Mouse (Mus musculus) ovary, postnatal 36 days (tissue): ENCODE measurements around the gene Sfta2.
A peak's percentile ranks its signal among the peaks of the same experiment; 100 is the strongest.

ENCODE experiments used
- DNase-seq: peaks from one replicate; pipeline ENCODE4 v3.0.0; 2022; ENCODE audit warnings: low spot score, mixed read lengths

Sfta2 gene

GRCm38 (mm10) chr17:35680591-35680990 lies 79.2 kb downstream of the Sfta2 start:
- DNase-seq, result no peak

- no peak for DNase-seq
Observed at GRCm38 (mm10) chr17:35681986-35682385, 80.6 kb downstream of the Sfta2 start.

- DNase-seq, result no peak
Observed at GRCm38 (mm10) chr17:35685061-35685460, 83.7 kb downstream of the Sfta2 start.

- no peak for DNase-seq
Observed at GRCm38 (mm10) chr17:35688347-35689175, 87.2 kb downstream of the Sfta2 start.

GRCm38 (mm10) chr17:35689936-35690645 lies 88.7 kb downstream of the Sfta2 start:
- DNase-seq, result no peak

- no peak for DNase-seq
Observed at GRCm38 (mm10) chr17:35691811-35692210, 90.5 kb downstream of the Sfta2 start.

GRCm38 (mm10) chr17:35692368-35692767 lies 91.0 kb downstream of the Sfta2 start:
- DNase-seq, result no peak

GRCm38 (mm10) chr17:35693906-35694305 lies 92.6 kb downstream of the Sfta2 start:
- no peak for DNase-seq

GRCm38 (mm10) chr17:35695289-35695688 lies 93.9 kb downstream of the Sfta2 start:
- DNase-seq, result no peak

- DNase-seq, result no peak
Observed at GRCm38 (mm10) chr17:35696691-35697090, 95.3 kb downstream of the Sfta2 start.

GRCm38 (mm10) chr17:35697429-35697758 lies 96.0 kb downstream of the Sfta2 start:
- DNase-seq, result no peak

GRCm38 (mm10) chr17:35697759-35698500 lies 96.6 kb downstream of the Sfta2 start:
- DNase-seq, result peak; percentile 44

- no peak for DNase-seq
Observed at GRCm38 (mm10) chr17:35698501-35698883, 97.1 kb downstream of the Sfta2 start.

GRCm38 (mm10) chr17:35699919-35700318 lies 98.6 kb downstream of the Sfta2 start:
- DNase-seq, result peak; percentile 83
